Mouse (Mus musculus) testis, adult 2 months (tissue): ENCODE measurements around the gene Inava.

ENCODE experiments used
- CTCF ChIP-seq: fragments of 200-500 bp; IDR thresholded peaks from 2 replicates; pipeline ENCODE4 v1.5.1; 2012; ENCODE audit warnings: low read depth, mild to moderate bottlenecking, inconsistent platforms, low read length, moderate library complexity; ENCODE audit not compliant: control insufficient read depth, insufficient read depth, insufficient replicate concordance
- POLR2A ChIP-seq: fragments of 200-500 bp; IDR thresholded peaks from 2 replicates; pipeline ENCODE4 v1.6.1; 2012; ENCODE audit warnings: low read depth, mild to moderate bottlenecking, inconsistent platforms, low read length, moderate library complexity; ENCODE audit not compliant: control insufficient read depth

DNA sequence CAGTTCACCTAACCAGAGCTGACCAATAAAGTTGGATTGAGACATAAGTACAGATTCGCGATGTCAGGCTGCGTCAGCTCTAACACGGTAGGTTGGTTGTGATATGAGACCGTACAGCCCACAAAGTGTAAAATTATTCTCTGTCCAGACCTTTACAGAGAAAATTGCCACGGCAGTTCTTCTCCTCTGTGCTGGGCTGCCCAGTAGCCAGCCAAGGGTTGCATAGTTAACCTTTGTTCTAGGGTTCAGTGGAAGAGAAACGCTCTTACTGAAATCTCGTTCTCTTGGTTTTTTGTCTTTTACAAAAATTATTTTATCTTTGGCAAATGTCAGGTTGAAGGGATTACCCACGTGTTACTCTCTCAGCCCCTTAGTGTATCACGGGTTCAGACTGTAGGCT lies 11.7 kb downstream of the Inava start:
- TF ChIP-seq CTCF (no peak), POLR2A (no peak)
